Mouse (Mus musculus): Measurements from ENCODE around the gene Ssrp1.

DNA sequence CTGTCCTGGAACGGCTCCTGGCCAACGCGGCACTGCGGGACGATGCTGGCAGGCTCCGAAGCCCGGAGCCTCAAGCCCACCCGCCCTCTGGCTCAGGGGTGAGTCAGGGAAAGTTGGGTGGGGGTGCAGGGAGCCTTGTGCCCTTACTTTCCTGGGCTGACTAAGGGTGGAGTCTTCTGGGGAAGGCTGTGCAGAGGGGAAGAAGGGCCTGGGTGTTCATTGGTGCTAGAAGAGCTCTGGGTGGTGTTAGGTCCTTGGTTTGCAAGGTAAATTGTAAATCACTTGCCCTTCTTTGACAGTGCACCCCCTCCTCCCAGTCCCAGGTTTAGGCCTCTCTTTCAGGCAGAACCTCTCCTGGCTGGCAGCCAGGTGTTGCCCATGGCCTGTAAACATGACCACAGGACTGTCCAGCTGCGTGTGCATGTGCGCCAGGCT lies 24.1 kb downstream of the Ssrp1 start:
- TF ChIP-seq CTCF (IDR thresholded peaks at IDR 0.05) (no peak), EP300 (IDR thresholded peaks at IDR 0.05) (no peak)

Measured in lung, postnatal 0 days (tissue).